Mouse (Mus musculus): ENCODE data around the gene Cd83. TPM values are rescaled to one million over a fixed set of nuclear protein-coding genes. Genes with fewer than 3 reads are reported as not detected.

The Cd83 gene
- total RNA-seq, 1 experiment: 0.76 TPM

- Histone ChIP-seq H3K9me3 (ENCODE audit: control insufficient read depth, insufficient read depth, low read depth, low read length) (no peaks in the 10 kb centered on the region), H3K4me1 (ENCODE audit: control insufficient read depth in 2 of 2, insufficient read depth in 2 of 2, low read length in 2 of 2, poor library complexity in 1 of 2) (no peaks in the 10 kb centered on the region), H3K27ac (ENCODE audit: insufficient read depth, low read depth, low read length, poor library complexity, severe bottlenecking) (no peak overlapping the region), H3K4me3 (ENCODE audit: insufficient read depth in 1 of 2, low read depth in 1 of 2, low read length in 2 of 2, poor library complexity in 1 of 2, severe bottlenecking in 1 of 2) (no peak overlapping the region), H3K9ac (ENCODE audit: insufficient read depth, low read depth, low read length, poor library complexity, severe bottlenecking) (no peak overlapping the region), H3K36me3 (ENCODE audit: control insufficient read depth, insufficient read depth, low read length, poor library complexity, severe bottlenecking) (no peaks in the 10 kb centered on the region)
- DNase-seq (ENCODE audit: low read depth, low spot score): no peak
- in situ Hi-C loops (cut with MboI; ENCODE audit: low sequenced_read_pairs in 2 of 2, unreplicated experiment in 2 of 2): no loop called here
- TF ChIP-seq HCFC1 (IDR thresholded peaks at IDR 0.05; ENCODE audit: borderline replicate concordance, insufficient read depth, low read length) (no peak), CHD2 (IDR thresholded peaks at IDR 0.05; ENCODE audit: low read depth, low read length) (no peak), ZC3H11A (IDR thresholded peaks at IDR 0.05; ENCODE audit: borderline replicate concordance, low read depth, low read length) (no peak), MAFK (IDR thresholded peaks at IDR 0.05; ENCODE audit: insufficient read depth, low read depth, low read length) (no peak), ZNF384 (IDR thresholded peaks at IDR 0.05; ENCODE audit: low read depth, low read length) (no peak)
Observed at GRCm38 (mm10) chr13:43819020-43819310, 34.4 kb downstream of the Cd83 start.

GRCm38 (mm10) chr13:43820071-43820470 is 35.5 kb downstream of the Cd83 start:
- TF ChIP-seq HCFC1 (IDR thresholded peaks at IDR 0.05; ENCODE audit: borderline replicate concordance, insufficient read depth, low read length) (no peak), CHD2 (IDR thresholded peaks at IDR 0.05; ENCODE audit: low read depth, low read length) (no peak), MAFK (IDR thresholded peaks at IDR 0.05; ENCODE audit: insufficient read depth, low read depth, low read length) (no peak), ZC3H11A (IDR thresholded peaks at IDR 0.05; ENCODE audit: borderline replicate concordance, low read depth, low read length) (no peak), ZNF384 (IDR thresholded peaks at IDR 0.05; ENCODE audit: low read depth, low read length) (no peak)
- Histone ChIP-seq H3K4me3 (ENCODE audit: insufficient read depth in 1 of 2, low read depth in 1 of 2, low read length in 2 of 2, poor library complexity in 1 of 2, severe bottlenecking in 1 of 2) (no peak overlapping the region), H3K9me3 (ENCODE audit: control insufficient read depth, insufficient read depth, low read depth, low read length) (no peaks in the 10 kb centered on the region), H3K4me1 (ENCODE audit: control insufficient read depth in 2 of 2, insufficient read depth in 2 of 2, low read length in 2 of 2, poor library complexity in 1 of 2) (no peaks in the 10 kb centered on the region), H3K36me3 (ENCODE audit: control insufficient read depth, insufficient read depth, low read length, poor library complexity, severe bottlenecking) (no peaks in the 10 kb centered on the region), H3K27ac (ENCODE audit: insufficient read depth, low read depth, low read length, poor library complexity, severe bottlenecking) (no peak overlapping the region), H3K9ac (ENCODE audit: insufficient read depth, low read depth, low read length, poor library complexity, severe bottlenecking) (no peak overlapping the region)
- no peak for DNase-seq (ENCODE audit: low read depth, low spot score)
- in situ Hi-C loops (cut with MboI; ENCODE audit: low sequenced_read_pairs in 2 of 2, unreplicated experiment in 2 of 2): no loop called here

DNA sequence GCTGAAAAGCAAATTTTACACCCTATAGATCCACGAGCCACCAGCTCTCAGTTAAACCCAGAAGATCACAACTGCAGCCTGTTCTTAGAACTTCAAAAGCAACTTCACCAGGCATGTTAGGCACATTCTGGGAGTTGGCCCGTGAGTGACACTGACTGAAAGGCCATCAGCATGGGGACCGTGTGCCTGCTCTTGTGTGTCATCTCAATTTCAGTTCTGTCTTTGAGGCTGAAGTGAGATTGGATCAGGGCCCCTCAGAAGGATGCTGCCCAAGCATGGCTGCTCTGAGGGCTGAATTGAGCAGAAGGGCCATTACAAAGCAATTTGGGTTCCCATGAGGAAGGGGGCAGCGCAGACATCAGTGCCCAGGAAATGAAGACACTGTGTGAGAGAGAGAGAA is 37.7 kb downstream of the Cd83 start:
- no peak overlapping the region for H3K4me3 ChIP-seq (ENCODE audit: insufficient read depth in 1 of 2, low read depth in 1 of 2, low read length in 2 of 2, poor library complexity in 1 of 2, severe bottlenecking in 1 of 2)
- H3K4me1 ChIP-seq (ENCODE audit: control insufficient read depth in 2 of 2, insufficient read depth in 2 of 2, low read length in 2 of 2, poor library complexity in 1 of 2): no peaks in the 10 kb centered on the region
- no peak for DNase-seq (ENCODE audit: low read depth, low spot score)
- in situ Hi-C loops (cut with MboI; ENCODE audit: low sequenced_read_pairs in 2 of 2, unreplicated experiment in 2 of 2): no loop called here
- no peak overlapping the region for H3K27ac ChIP-seq (ENCODE audit: insufficient read depth, low read depth, low read length, poor library complexity, severe bottlenecking)
- no peaks in the 10 kb centered on the region for H3K36me3 ChIP-seq (ENCODE audit: control insufficient read depth, insufficient read depth, low read length, poor library complexity, severe bottlenecking)
- no peaks in the 10 kb centered on the region for H3K9me3 ChIP-seq (ENCODE audit: control insufficient read depth, insufficient read depth, low read depth, low read length)
- no peak overlapping the region for H3K9ac ChIP-seq (ENCODE audit: insufficient read depth, low read depth, low read length, poor library complexity, severe bottlenecking)
- TF ChIP-seq CHD2 (IDR thresholded peaks at IDR 0.05; ENCODE audit: low read depth, low read length) (no peak), ZC3H11A (IDR thresholded peaks at IDR 0.05; ENCODE audit: borderline replicate concordance, low read depth, low read length) (no peak), MAFK (IDR thresholded peaks at IDR 0.05; ENCODE audit: insufficient read depth, low read depth, low read length) (no peak), ZNF384 (IDR thresholded peaks at IDR 0.05; ENCODE audit: low read depth, low read length) (no peak), HCFC1 (IDR thresholded peaks at IDR 0.05; ENCODE audit: borderline replicate concordance, insufficient read depth, low read length) (no peak)

DNA sequence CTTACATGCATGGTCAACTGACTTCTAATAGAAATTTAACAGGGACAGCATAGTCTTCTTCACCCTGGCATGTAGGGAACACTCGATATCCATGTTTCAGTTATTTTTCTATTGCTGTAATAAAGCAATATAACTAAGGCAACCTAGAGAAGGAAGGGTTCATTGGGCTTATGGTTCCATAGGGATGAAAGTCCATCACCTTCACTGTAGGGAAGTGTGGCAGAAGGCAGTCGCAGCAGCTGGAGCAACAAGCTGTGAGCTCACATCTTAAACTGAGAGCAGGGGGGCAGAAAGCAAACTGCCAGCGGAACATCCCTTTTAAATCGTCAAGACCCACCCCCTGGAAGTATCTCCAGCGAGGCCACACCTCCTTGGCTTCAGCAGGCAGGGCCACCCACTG is 44.1 kb downstream of the Cd83 start:
- Histone ChIP-seq H3K9ac (ENCODE audit: insufficient read depth, low read depth, low read length, poor library complexity, severe bottlenecking) (no peak overlapping the region), H3K4me1 (ENCODE audit: control insufficient read depth in 2 of 2, insufficient read depth in 2 of 2, low read length in 2 of 2, poor library complexity in 1 of 2) (no peaks in the 10 kb centered on the region), H3K4me3 (ENCODE audit: insufficient read depth in 1 of 2, low read depth in 1 of 2, low read length in 2 of 2, poor library complexity in 1 of 2, severe bottlenecking in 1 of 2) (no peak overlapping the region), H3K27ac (ENCODE audit: insufficient read depth, low read depth, low read length, poor library complexity, severe bottlenecking) (no peak overlapping the region), H3K36me3 (ENCODE audit: control insufficient read depth, insufficient read depth, low read length, poor library complexity, severe bottlenecking) (no peaks in the 10 kb centered on the region), H3K9me3 (ENCODE audit: control insufficient read depth, insufficient read depth, low read depth, low read length) (no peaks in the 10 kb centered on the region)
- TF ChIP-seq CHD2 (IDR thresholded peaks at IDR 0.05; ENCODE audit: low read depth, low read length) (no peak), ZC3H11A (IDR thresholded peaks at IDR 0.05; ENCODE audit: borderline replicate concordance, low read depth, low read length) (no peak), ZNF384 (IDR thresholded peaks at IDR 0.05; ENCODE audit: low read depth, low read length) (no peak), MAFK (IDR thresholded peaks at IDR 0.05; ENCODE audit: insufficient read depth, low read depth, low read length) (no peak), HCFC1 (IDR thresholded peaks at IDR 0.05; ENCODE audit: borderline replicate concordance, insufficient read depth, low read length) (no peak)
- DNase-seq (ENCODE audit: low read depth, low spot score): no peak
- in situ Hi-C loops (cut with MboI; ENCODE audit: low sequenced_read_pairs in 2 of 2, unreplicated experiment in 2 of 2): no loop called here

Data from ES-E14 (cell line).